Mouse (Mus musculus) testis, adult 2 months (tissue): ENCODE results near the gene Pp2d1.

Experiments used
- CTCF ChIP-seq: fragments of 200-500 bp; IDR thresholded peaks from 2 replicates; pipeline ENCODE4 v1.5.1; 2012; ENCODE audit warnings: low read depth, mild to moderate bottlenecking, inconsistent platforms, low read length, moderate library complexity; ENCODE audit not compliant: control insufficient read depth, insufficient read depth, insufficient replicate concordance
- POLR2A ChIP-seq: fragments of 200-500 bp; IDR thresholded peaks from 2 replicates; pipeline ENCODE4 v1.6.1; 2012; ENCODE audit warnings: low read depth, mild to moderate bottlenecking, inconsistent platforms, low read length, moderate library complexity; ENCODE audit not compliant: control insufficient read depth

GRCm38 (mm10) chr17:53577754-53578153, 38.5 kb upstream of the Pp2d1 start:
- no peak for TF ChIP-seq CTCF
- no peak for TF ChIP-seq POLR2A
